Comparison of ENCODE assay signal across 20 mouse cellular contexts in genomic region chr8:123087289-123087688, GRCm38 (mm10). TPM values are rescaled to one million over a fixed set of nuclear protein-coding genes. Genes with fewer than 3 reads are reported as not detected.
"Had no signal": no experiment of that assay in that cellular context is flagged by ENCODE, and none has a peak within 500 bp of the region (broad histone marks: within the 10 kb centered on the region; RNA-seq: fewer than 3 reads in every experiment).

No protein-coding gene starts in this region.

- H3K9me3 ChIP-seq: liver, embryonic 15.5 days; lung, embryonic 15.5 days; megakaryocyte, embryonic 14.5 days; midbrain, embryonic 13.5 days; midbrain, embryonic 15.5 days had no signal

- H3K4me1 ChIP-seq: liver, embryonic 15.5 days; lung, embryonic 15.5 days; midbrain, embryonic 13.5 days; midbrain, embryonic 15.5 days had no signal

- H3K4me2 ChIP-seq: liver, embryonic 15.5 days; lung, embryonic 15.5 days; midbrain, embryonic 11.5 days; midbrain, embryonic 13.5 days; midbrain, embryonic 15.5 days had no signal

- H3K27me3 ChIP-seq: liver, embryonic 15.5 days; lung, embryonic 15.5 days; megakaryocyte, embryonic 14.5 days; midbrain, embryonic 13.5 days; midbrain, embryonic 15.5 days had no signal

- H3K27ac ChIP-seq: liver, embryonic 15.5 days; lung, embryonic 15.5 days; macrophage; midbrain, embryonic 13.5 days; midbrain, embryonic 15.5 days had no signal

- DNase-seq: liver, postnatal 0 days; lung, adult 2 months; lung, postnatal 10 days; lung, postnatal 36 days; retina, postnatal 1 day; right cerebral cortex, adult 18-20 months; right cerebral cortex, postnatal 25 days; right cerebral cortex, postnatal 4 days; spleen, adult 18-20 months; thymus, adult 18-20 months; thymus, postnatal 14 days; thymus, postnatal 36 days had no signal

- H3K4me3 ChIP-seq: liver, embryonic 15.5 days; lung, embryonic 15.5 days; megakaryocyte, embryonic 14.5 days; midbrain, embryonic 13.5 days; midbrain, embryonic 15.5 days had no signal

- ATAC-seq: liver, postnatal 0 days; midbrain, embryonic 13.5 days; midbrain, embryonic 15.5 days had no signal

- H3K9ac ChIP-seq: liver, embryonic 15.5 days; liver, postnatal 0 days; lung, embryonic 15.5 days; midbrain, embryonic 13.5 days; midbrain, embryonic 15.5 days had no signal

RNA-seq across cellular contexts. Expression of gene Cpne7, which starts 29.9 kb away (rescaled TPM):
- total RNA-seq: megakaryocyte progenitor cell, adult 5-6 weeks had no signal
- polyA plus RNA-seq: macrophage had no signal
